Mouse (Mus musculus): Measurements from ENCODE around the gene Rab38.

Rab38 gene

GRCm38 (mm10) chr7:88527100-88527671 is 97.1 kb downstream of the Rab38 start:
- DNase-seq (ENCODE audit: low spot score): no peak

- peak; percentile 25 for DNase-seq (ENCODE audit: low spot score)
Measured at GRCm38 (mm10) chr7:88536127-88536531, 106.1 kb downstream of the Rab38 start.

- no peak for DNase-seq (ENCODE audit: low spot score)
Measured at GRCm38 (mm10) chr7:88536743-88537142, 106.7 kb downstream of the Rab38 start.

All from retina, embryonic 14.5 days (tissue).